Mouse (Mus musculus) kidney, adult 18-20 months (tissue): ENCODE data around the gene Zfp831.

Experiments used
- DNase-seq: peaks from one replicate; pipeline ENCODE4 v3.0.0; 2021

The Zfp831 gene

DNA sequence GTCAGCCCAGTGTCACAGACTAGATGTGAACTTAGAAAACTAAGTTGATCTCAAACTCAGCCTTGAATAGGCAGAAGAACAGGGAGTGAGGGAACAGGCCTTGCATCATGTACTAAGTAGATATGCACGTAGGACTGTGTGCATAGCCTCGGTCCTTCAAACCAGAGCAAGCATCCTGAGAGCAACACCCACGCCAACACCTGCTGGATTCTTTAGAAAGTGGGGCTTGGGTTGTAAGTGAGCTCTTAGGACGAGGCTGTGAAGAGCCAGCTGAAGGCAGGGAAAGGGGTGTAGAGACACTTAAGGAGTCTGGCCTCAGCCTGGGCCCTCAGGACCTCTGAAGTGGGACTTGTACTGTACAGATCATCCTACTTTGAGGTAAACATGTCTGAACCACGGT, 12.0 kb downstream of the Zfp831 start:
- no peak for DNase-seq

GRCm38 (mm10) chr2:174658229-174658844, 15.0 kb downstream of the Zfp831 start:
- no peak for DNase-seq

- no peak for DNase-seq
Observed at GRCm38 (mm10) chr2:174659874-174660273, 16.5 kb downstream of the Zfp831 start.

DNA sequence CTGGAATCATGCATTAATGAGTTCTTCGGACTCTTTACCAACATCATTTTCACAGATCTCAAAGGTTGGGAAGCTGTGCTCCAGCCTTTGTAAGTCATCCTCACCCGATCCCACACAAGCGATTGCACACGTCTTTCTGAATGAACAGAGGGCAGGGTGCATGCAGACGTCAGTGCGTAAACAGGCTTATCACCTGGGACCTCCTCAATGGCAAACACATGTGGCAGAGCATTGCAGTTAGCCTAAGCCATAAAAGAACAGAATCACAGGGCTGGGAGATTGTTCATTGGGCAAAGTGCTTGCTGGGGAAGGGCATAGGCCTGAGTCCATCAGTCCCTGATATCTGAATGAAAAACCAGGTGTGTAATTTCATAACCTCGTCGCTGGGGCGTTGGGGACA, 17.0 kb downstream of the Zfp831 start:
- DNase-seq = no peak

GRCm38 (mm10) chr2:174661436-174662171, 18.3 kb downstream of the Zfp831 start:
- no peak for DNase-seq

DNA sequence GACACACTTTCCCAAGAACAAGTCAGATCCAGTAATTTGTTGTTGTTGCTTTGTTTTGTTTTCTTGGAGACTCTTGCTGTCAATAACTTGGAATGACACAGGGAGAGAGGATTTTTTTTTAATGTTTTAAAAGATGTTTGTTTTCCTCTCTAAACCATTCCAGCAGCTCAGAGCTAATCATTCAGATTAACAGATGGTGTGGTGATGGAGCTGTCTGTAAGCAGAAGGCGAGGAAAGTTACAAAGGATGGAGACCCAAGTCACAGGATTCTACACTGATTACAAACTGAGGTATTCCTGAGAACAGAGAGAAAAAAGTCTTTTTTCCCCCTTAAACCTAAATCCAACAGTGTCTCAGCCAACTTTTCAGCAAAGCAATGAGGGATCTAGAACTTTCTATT, 19.3 kb downstream of the Zfp831 start:
- DNase-seq = no peak

DNA sequence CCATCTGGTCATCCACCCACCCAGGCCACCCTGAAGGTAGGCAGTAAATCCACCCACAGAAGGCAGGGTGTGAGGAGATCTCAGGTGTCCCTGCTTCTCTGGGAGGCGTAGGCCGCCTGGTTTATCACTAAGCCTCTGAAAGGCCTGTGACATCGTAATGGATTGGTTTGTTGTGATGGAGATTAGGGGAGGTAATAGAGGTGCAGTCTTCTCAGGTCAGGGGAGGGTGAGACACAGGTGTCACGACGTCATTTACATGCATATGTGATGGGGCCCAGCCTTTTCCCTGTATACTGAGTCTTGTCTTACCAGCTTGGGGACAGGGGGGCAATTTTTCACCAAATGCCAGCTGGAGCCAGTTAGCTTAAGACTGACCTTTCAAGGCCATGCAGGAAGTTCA, 22.1 kb downstream of the Zfp831 start:
- DNase-seq = no peak

DNA sequence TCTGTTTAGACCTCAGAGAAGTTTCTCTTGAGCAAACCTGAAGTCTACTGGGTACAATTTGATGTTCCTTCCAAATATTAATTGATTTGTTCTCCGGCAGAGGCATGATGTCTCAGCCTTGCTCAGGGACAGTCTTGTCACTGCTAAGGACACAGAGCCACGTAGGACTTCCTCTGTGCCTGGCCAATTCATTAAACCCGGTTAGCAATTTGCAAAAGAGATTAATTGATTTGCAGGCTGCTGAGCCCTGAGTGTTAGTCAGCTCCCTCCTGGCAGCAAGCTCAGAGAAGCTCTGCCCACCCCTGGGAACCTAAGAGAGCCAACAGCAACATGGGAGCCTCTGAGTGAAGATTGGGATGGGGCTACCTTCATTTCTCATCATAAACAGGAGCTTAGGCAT, 25.5 kb downstream of the Zfp831 start:
- DNase-seq = no peak

DNA sequence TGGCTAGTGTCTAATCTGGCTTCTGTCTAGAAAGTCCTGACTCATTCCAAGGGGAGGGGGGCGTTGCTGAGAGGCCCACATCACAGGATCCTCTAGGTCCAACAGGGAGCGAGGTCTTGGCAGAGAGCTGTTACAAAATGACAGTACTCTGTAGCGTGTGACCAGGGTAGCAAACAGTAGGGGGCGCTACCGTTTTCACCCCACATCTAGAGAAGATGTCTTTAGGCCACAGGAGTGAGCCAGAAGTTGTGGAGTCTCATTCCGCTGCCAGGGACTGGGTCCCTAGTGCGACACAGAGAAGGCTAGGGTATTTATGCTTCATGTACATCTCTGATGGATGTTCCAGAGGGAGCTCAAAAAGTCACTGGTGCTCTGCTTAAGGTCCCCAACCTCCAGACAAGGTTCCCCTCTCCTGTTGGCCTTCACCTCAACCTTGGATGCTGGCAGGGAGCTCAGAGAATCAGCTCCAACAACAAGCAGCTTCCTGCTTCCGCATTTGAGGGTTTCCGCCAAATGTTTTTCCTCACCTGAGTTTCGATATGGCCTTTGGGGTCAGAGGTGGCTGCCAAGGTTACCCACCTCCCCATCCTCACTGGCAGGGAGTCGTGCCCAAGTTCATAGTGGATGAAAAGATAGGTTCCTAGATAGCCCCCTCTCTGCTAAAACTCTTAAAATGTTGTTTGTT, 29.3 kb downstream of the Zfp831 start:
- peak; percentile 27 for DNase-seq

DNA sequence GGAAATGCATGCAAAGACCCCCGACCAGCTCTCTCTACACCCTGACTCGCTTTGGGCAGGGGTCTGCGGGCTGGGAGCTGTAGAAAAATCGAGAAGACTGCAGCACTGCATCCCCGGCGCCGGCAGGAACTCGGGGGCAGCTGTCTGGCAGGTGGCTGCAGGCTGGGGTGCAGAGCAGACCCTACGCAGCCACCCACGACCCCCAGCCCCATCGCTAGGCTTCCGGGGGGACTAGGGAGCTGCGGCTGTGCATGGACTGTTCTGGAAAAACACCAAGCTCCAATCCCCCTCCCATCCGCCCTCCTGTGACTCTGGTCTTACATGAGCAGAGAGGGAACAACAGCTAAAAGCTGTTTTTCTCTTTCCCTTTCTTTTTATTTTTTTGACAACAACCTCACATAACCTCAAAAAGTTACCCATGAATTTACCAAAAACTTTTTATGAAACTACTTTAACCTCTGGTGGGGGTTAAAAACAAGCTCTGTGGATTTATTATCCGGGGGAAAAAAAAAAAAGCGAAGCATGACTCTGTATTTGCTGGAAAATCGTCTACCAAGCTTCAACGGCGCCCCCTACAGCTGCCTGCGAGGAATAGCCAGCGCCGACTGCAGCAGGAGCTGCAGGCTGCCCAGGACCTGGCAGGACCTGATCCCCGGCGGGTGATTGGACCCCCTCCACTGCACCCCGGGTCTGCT, 30.4 kb downstream of the Zfp831 start:
- DNase-seq = peak; percentile 86

GRCm38 (mm10) chr2:174674287-174675045, 31.1 kb downstream of the Zfp831 start:
- no peak for DNase-seq

DNA sequence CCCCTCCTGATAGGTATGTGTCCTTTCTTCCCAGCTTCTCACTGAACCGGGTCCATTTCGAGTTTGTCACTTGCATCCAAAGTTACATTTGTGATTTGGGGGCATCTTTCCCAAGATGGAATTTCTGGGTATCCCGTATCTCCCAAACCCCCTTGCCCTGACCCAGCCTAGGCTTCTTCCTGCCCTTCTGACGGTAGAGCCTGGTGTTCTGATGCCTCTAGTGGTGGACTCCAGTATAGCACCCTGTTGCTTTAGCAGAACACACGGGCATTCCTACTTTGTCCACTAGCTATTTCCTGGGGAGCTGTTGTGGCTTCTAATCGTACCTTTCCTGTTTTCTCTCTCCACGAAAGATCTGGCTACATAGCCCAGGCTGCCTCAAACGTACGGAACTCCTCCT, 32.3 kb downstream of the Zfp831 start:
- peak; percentile 78 for DNase-seq

GRCm38 (mm10) chr2:174701351-174701750, 58.0 kb downstream of the Zfp831 start:
- no peak for DNase-seq

GRCm38 (mm10) chr2:174707101-174707500, 63.8 kb downstream of the Zfp831 start:
- DNase-seq = no peak

DNA sequence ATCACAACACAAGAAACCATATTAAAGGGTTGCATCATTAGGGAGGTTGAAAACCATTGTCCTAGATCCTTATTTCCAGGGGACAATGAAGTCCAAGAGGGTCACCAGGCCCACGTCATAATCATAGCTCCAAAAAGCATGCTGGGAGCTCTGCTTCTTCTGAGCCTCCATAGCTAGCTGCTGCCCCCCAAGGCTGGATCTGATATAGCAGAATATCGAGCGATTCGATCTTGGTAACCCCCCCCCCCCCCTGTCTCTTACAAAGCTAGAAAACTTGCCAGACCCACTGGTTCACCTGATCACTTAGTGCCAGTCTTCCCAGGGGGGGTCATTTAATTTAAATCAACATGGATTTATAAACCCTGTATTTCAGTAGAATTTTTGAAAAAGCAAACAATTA, 65.3 kb downstream of the Zfp831 start:
- DNase-seq = no peak

DNA sequence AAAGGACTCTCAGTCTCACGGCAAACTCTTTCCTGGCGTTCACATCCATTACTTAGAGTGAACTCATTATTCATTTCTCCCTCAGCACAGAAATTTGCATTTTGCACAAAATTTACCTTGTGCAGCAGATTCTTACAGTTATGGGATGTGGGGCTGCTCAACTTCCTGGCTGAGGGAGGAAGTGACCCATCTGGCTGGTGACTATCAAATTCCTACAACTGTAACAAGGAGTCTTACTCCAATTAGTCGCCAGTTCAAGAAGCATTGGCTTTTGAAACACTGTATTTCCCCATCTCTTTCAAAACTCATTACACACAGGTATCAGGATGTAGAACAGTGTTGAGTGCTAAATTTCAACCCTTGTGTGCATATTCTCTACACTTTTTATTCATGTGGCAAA, 66.9 kb downstream of the Zfp831 start:
- no peak for DNase-seq

DNA sequence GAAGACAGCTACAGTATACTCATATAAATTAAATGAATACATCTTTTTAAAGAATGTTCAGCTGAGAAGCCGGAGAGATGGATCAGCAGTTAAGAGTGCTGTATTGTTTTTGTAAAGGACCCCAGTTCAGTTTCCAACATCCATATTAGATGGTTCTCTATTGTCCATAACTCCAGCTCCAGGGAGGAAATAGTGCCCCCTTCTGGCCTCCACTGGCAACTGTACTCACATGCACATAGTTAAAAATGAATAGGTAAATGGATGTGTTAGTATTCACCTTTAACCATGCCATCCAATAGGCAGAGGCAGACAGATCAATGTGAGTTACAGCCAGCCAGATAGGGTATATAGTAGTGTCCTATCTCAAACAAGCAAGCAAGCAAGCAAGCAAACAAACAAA, 68.7 kb downstream of the Zfp831 start:
- no peak for DNase-seq

- no peak for DNase-seq
Observed at GRCm38 (mm10) chr2:174715938-174716337, 72.6 kb downstream of the Zfp831 start.

GRCm38 (mm10) chr2:174717857-174718256, 74.5 kb downstream of the Zfp831 start:
- DNase-seq = no peak

DNA sequence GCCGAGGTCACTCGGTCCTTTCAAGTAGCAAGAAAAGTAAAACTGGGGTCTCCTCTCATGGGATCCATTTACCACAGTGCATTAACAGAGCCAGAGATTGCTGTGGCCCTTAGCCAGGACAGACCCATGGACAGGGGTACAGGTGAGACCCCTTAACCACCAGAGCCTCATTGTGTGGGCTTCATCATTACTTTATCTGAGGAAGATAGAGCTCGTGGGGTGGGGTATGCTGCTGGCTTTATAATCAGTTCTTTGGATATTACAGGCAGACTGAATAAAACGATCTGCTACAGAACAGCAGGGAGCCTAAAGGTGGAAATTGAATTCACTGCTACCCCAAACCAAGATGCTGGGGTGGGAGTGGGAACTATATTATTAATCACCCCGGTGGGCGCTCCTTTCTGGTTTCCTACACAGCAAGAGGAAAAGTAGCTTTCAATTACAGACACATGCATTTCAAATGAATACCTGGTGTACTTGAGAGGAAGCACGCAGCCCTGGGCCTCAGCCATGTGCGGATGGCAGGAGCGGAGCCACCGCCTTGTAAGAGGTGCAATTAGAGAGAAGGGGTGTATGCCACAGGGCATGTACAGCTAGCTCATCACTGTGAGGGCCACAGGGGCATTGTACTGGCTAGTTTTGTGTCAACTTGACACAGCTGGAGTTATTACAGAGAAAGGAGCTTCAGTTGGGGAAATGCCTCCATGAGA, 83.9 kb downstream of the Zfp831 start:
- no peak for DNase-seq

- no peak for DNase-seq
Observed at GRCm38 (mm10) chr2:174731939-174732338, 88.6 kb downstream of the Zfp831 start.

GRCm38 (mm10) chr2:174735270-174735669, 91.9 kb downstream of the Zfp831 start:
- no peak for DNase-seq
